Mouse (Mus musculus) hindbrain, embryonic 16.5 days (tissue): ENCODE measurements at regions not wholly inside any gene's neighbourhood (a gene's known extent, or its start where the extent isn't known, plus 50 kb on each side); places are given as distances from the start of the nearest gene placed in this dataset.

Source experiments
- ATAC-seq: fragments of 200-750 bp; cut with Nextera tagmentation; 2 replicates; pipeline ENCODE4 v1.8.0; 2017; ENCODE audit warnings: moderate TSS enrichment, moderate library complexity
- H3K27ac ChIP-seq: fragments of 300-500 bp; sonication (generic); 2 replicates; pipeline ENCODE4 v1.5.1; 2014; ENCODE audit warnings: low read depth, mild to moderate bottlenecking, control low read depth, low read length, moderate library complexity
- H3K27me3 ChIP-seq: fragments of 300-500 bp; sonication (generic); replicated peaks from 2 replicates; pipeline ENCODE4 v1.6.1; 2014; ENCODE audit warnings: low read length; ENCODE audit not compliant: control insufficient read depth, insufficient read depth
- H3K36me3 ChIP-seq: fragments of 300-500 bp; sonication (generic); 2 replicates; pipeline ENCODE4 v1.6.1; 2014; ENCODE audit warnings: mild to moderate bottlenecking, low read length, moderate library complexity, mixed read lengths; ENCODE audit not compliant: control insufficient read depth, insufficient read depth
- H3K4me1 ChIP-seq: fragments of 300-500 bp; sonication (generic); 2 replicates; pipeline ENCODE4 v1.6.1; 2014; ENCODE audit warnings: low read depth, low read length; ENCODE audit not compliant: control insufficient read depth, insufficient read depth
- H3K4me2 ChIP-seq: fragments of 300-500 bp; sonication (generic); 2 replicates; pipeline ENCODE4 v1.6.1; 2014; ENCODE audit warnings: mild to moderate bottlenecking, low read length, control low read depth, moderate library complexity
- H3K4me3 ChIP-seq: fragments of 300-500 bp; sonication (generic); 2 replicates; pipeline ENCODE4 v1.5.1; 2014; ENCODE audit warnings: mild to moderate bottlenecking, low read length, control low read depth, moderate library complexity
- H3K9ac ChIP-seq: fragments of 300-500 bp; sonication (generic); 2 replicates; pipeline ENCODE4 v1.6.1; 2014; ENCODE audit warnings: low read depth, mild to moderate bottlenecking, control low read depth, low read length, moderate library complexity
- H3K9me3 ChIP-seq: fragments of 300-500 bp; sonication (generic); 2 replicates; pipeline ENCODE4 v1.6.1; 2014; ENCODE audit warnings: mild to moderate bottlenecking, low read length, moderate library complexity; ENCODE audit not compliant: control insufficient read depth
- WGBS: fragments of 180-500 bp; shearing (Covaris S2); extraction: QIAGEN DNeasy Blood & Tissue Kit; methylation state at CpG from one replicate; pipeline ENCODE4 v1.1.7; 2014; 5-methylcytosine and 5-hydroxymethylcytosine counted together

- no peaks in the 10 kb centered on the region for H3K27me3 ChIP-seq
- H3K36me3 ChIP-seq: no peaks in the 10 kb centered on the region
- no peaks in the 10 kb centered on the region for H3K9me3 ChIP-seq
- H3K9ac ChIP-seq: no peak overlapping the region
- H3K4me1 ChIP-seq: no peaks in the 10 kb centered on the region
- no peak overlapping the region for H3K4me3 ChIP-seq
- H3K4me2 ChIP-seq: no peak overlapping the region
- no peak overlapping the region for H3K27ac ChIP-seq
- WGBS: 66% methylated on average over 1 of the region's 1 CpGs
- ATAC-seq: no peak
These were observed 1122.8 kb upstream of the Slc10a2 start for GRCm38 (mm10) chr8:6227901-6228300.

GRCm38 (mm10) chr8:6225194-6225593 is 1120.0 kb upstream of the Slc10a2 start:
- no peaks in the 10 kb centered on the region for H3K4me1 ChIP-seq
- no peak for ATAC-seq
- no peak overlapping the region for H3K4me2 ChIP-seq
- WGBS: 86% methylated on average over 1 of the region's 1 CpGs
- H3K36me3 ChIP-seq: no peaks in the 10 kb centered on the region
- H3K9me3 ChIP-seq: no peaks in the 10 kb centered on the region
- H3K27ac ChIP-seq: no peak overlapping the region
- H3K27me3 ChIP-seq: no peaks in the 10 kb centered on the region
- no peak overlapping the region for H3K4me3 ChIP-seq
- no peak overlapping the region for H3K9ac ChIP-seq

GRCm38 (mm10) chr8:6207617-6208349 is 1102.6 kb upstream of the Slc10a2 start:
- no peak overlapping the region for H3K27ac ChIP-seq
- H3K9ac ChIP-seq: no peak overlapping the region
- H3K4me1 ChIP-seq: peaks cover 3% of the 10 kb centered on the region; the same call in 1 of the 2 replicates
- no peak overlapping the region for H3K4me2 ChIP-seq
- H3K9me3 ChIP-seq: no peaks in the 10 kb centered on the region
- WGBS: 22% methylated on average over 2 of the region's 2 CpGs
- H3K36me3 ChIP-seq: no peaks in the 10 kb centered on the region
- H3K27me3 ChIP-seq: no peaks in the 10 kb centered on the region
- H3K4me3 ChIP-seq: no peak overlapping the region
- peak; percentile 93 for ATAC-seq

GRCm38 (mm10) chr8:6204051-6204745 is 1099.0 kb upstream of the Slc10a2 start:
- H3K36me3 ChIP-seq: no peaks in the 10 kb centered on the region
- no peak overlapping the region for H3K9ac ChIP-seq
- peaks cover 3% of the 10 kb centered on the region; the same call in 1 of the 2 replicates for H3K4me1 ChIP-seq
- WGBS: 42% methylated on average over 3 of the region's 3 CpGs
- no peak overlapping the region for H3K4me2 ChIP-seq
- H3K27me3 ChIP-seq: no peaks in the 10 kb centered on the region
- no peaks in the 10 kb centered on the region for H3K9me3 ChIP-seq
- no peak for ATAC-seq
- H3K27ac ChIP-seq: no peak overlapping the region
- no peak overlapping the region for H3K4me3 ChIP-seq

- H3K4me1 ChIP-seq: no peaks in the 10 kb centered on the region
- H3K9me3 ChIP-seq: no peaks in the 10 kb centered on the region
- H3K36me3 ChIP-seq: no peaks in the 10 kb centered on the region
- H3K27ac ChIP-seq: no peak overlapping the region
- H3K4me2 ChIP-seq: no peak overlapping the region
- no peak overlapping the region for H3K9ac ChIP-seq
- no peaks in the 10 kb centered on the region for H3K27me3 ChIP-seq
- 90% methylated on average over 2 of the region's 2 CpGs for WGBS
- no peak overlapping the region for H3K4me3 ChIP-seq
- ATAC-seq: no peak
These were observed 1086.3 kb upstream of the Slc10a2 start for GRCm38 (mm10) chr8:6191431-6191830.

- 81% methylated on average over 2 of the region's 2 CpGs for WGBS
These were observed 1083.3 kb upstream of the Slc10a2 start for GRCm38 (mm10) chr8:6188422-6188821.

GRCm38 (mm10) chr8:6186561-6186960 is 1081.4 kb upstream of the Slc10a2 start:
- no peak for ATAC-seq
- H3K36me3 ChIP-seq: no peaks in the 10 kb centered on the region
- H3K9ac ChIP-seq: no peak overlapping the region
- H3K27ac ChIP-seq: no peak overlapping the region
- no peaks in the 10 kb centered on the region for H3K9me3 ChIP-seq
- no peak overlapping the region for H3K4me2 ChIP-seq
- H3K27me3 ChIP-seq: no peaks in the 10 kb centered on the region
- H3K4me3 ChIP-seq: no peak overlapping the region
- 51% methylated on average over 1 of the region's 1 CpGs for WGBS
- no peaks in the 10 kb centered on the region for H3K4me1 ChIP-seq

More at GRCm38 (mm10) chr8:6188422-6188821, 1083.3 kb upstream of the Slc10a2 start:
- no peaks in the 10 kb centered on the region for H3K9me3 ChIP-seq
- H3K27ac ChIP-seq: no peak overlapping the region
- no peaks in the 10 kb centered on the region for H3K4me1 ChIP-seq
- H3K4me3 ChIP-seq: no peak overlapping the region
- no peak for ATAC-seq
- H3K27me3 ChIP-seq: no peaks in the 10 kb centered on the region
- H3K4me2 ChIP-seq: no peak overlapping the region
- H3K9ac ChIP-seq: no peak overlapping the region
- H3K36me3 ChIP-seq: no peaks in the 10 kb centered on the region

GRCm38 (mm10) chr8:6179602-6180001 is 1074.5 kb upstream of the Slc10a2 start:
- WGBS: 61% methylated on average over 3 of the region's 3 CpGs
- Histone ChIP-seq H3K4me1 (no peaks in the 10 kb centered on the region), H3K27ac (no peak overlapping the region), H3K36me3 (no peaks in the 10 kb centered on the region), H3K4me2 (no peak overlapping the region), H3K27me3 (no peaks in the 10 kb centered on the region), H3K9ac (no peak overlapping the region), H3K4me3 (no peak overlapping the region), H3K9me3 (no peaks in the 10 kb centered on the region)
- no peak for ATAC-seq

- no peaks in the 10 kb centered on the region for H3K36me3 ChIP-seq
- H3K4me3 ChIP-seq: no peak overlapping the region
- H3K27ac ChIP-seq: no peak overlapping the region
- H3K27me3 ChIP-seq: no peaks in the 10 kb centered on the region
- H3K9me3 ChIP-seq: no peaks in the 10 kb centered on the region
- ATAC-seq: no peak
- no peak overlapping the region for H3K9ac ChIP-seq
- no peaks in the 10 kb centered on the region for H3K4me1 ChIP-seq
- no peak overlapping the region for H3K4me2 ChIP-seq
These were observed 1061.3 kb upstream of the Slc10a2 start for GRCm38 (mm10) chr8:6166433-6166832.
